Comparison of ENCODE assay signal across 15 mouse cellular contexts in genomic region chr10:74952830-74953443, GRCm38 (mm10). TPM values are rescaled to one million over a fixed set of nuclear protein-coding genes. Genes with fewer than 3 reads are reported as not detected.
A peak's percentile ranks its signal among the peaks of the same experiment; 100 is the strongest.
DNase-seq lines count a peak whose midpoint lies in the region; ATAC-seq lines count a peak whose summit lies in the region.
"Had no signal": no experiment of that assay in that cellular context is flagged by ENCODE, and none has a peak within 500 bp of the region (broad histone marks: within the 10 kb centered on the region; RNA-seq: fewer than 3 reads in every experiment).

No protein-coding gene starts in this region.

- H3K9ac ChIP-seq in embryonic facial prominence, embryonic 14.5 days (ENCODE audit: low read depth, low read length) = no peak overlapping the region
- H3K9ac ChIP-seq in midbrain, embryonic 16.5 days (ENCODE audit: low read depth, low read length) = no peak overlapping the region
- H3K9ac ChIP-seq in intestine, embryonic 15.5 days = no peak overlapping the region
- H3K9ac ChIP-seq: liver, embryonic 13.5 days had no signal

- H3K36me3 ChIP-seq in embryonic facial prominence, embryonic 14.5 days (ENCODE audit: control insufficient read depth, insufficient read depth, low read length) = no peaks in the 10 kb centered on the region
- H3K36me3 ChIP-seq in embryonic facial prominence, embryonic 10.5 days (replicated peaks) = no peaks in the 10 kb centered on the region
- no peaks in the 10 kb centered on the region for H3K36me3 ChIP-seq in midbrain, embryonic 10.5 days
- H3K36me3 ChIP-seq in midbrain, embryonic 16.5 days (ENCODE audit: control insufficient read depth, insufficient read depth, low read length) = no peaks in the 10 kb centered on the region
- H3K36me3 ChIP-seq in intestine, embryonic 15.5 days = no peaks in the 10 kb centered on the region
- H3K36me3 ChIP-seq: liver, embryonic 13.5 days had no signal

- 47% methylated on average over 9 of the region's 9 CpGs for WGBS in embryonic facial prominence, embryonic 14.5 days
- 52% methylated on average over 9 of the region's 9 CpGs for WGBS in embryonic facial prominence, embryonic 10.5 days
- 45% methylated on average over 9 of the region's 9 CpGs for WGBS in midbrain, embryonic 10.5 days
- WGBS in midbrain, embryonic 16.5 days = 37% methylated on average over 9 of the region's 9 CpGs
- WGBS in intestine, embryonic 15.5 days = 42% methylated on average over 9 of the region's 9 CpGs

- no peak overlapping the region for H3K4me2 ChIP-seq in embryonic facial prominence, embryonic 14.5 days (ENCODE audit: low read depth, low read length)
- H3K4me2 ChIP-seq in midbrain, embryonic 16.5 days (ENCODE audit: low read length) = no peak overlapping the region
- no peak overlapping the region for H3K4me2 ChIP-seq in intestine, embryonic 15.5 days (replicated peaks)
- H3K4me2 ChIP-seq: liver, embryonic 13.5 days had no signal

- H3K27me3 ChIP-seq in embryonic facial prominence, embryonic 14.5 days (replicated peaks; ENCODE audit: control insufficient read depth, insufficient read depth, low read length) = no peaks in the 10 kb centered on the region
- no peaks in the 10 kb centered on the region for H3K27me3 ChIP-seq in embryonic facial prominence, embryonic 10.5 days (replicated peaks; ENCODE audit: low read depth, poor library complexity, severe bottlenecking)
- no peaks in the 10 kb centered on the region for H3K27me3 ChIP-seq in midbrain, embryonic 10.5 days (ENCODE audit: low read depth, poor library complexity, severe bottlenecking)
- H3K27me3 ChIP-seq in midbrain, embryonic 16.5 days (ENCODE audit: control insufficient read depth, insufficient read depth, low read depth, low read length) = no peaks in the 10 kb centered on the region
- H3K27me3 ChIP-seq in intestine, embryonic 15.5 days (replicated peaks) = no peaks in the 10 kb centered on the region

- 0 out of 2 replicates have a peak, but pooled peaks cover 3% of the 10 kb centered on the region for H3K4me1 ChIP-seq in embryonic facial prominence, embryonic 14.5 days (ENCODE audit: control insufficient read depth, insufficient read depth, low read length)
- 0 out of 2 replicates have a peak, but pooled peaks cover 3% of the 10 kb centered on the region for H3K4me1 ChIP-seq in embryonic facial prominence, embryonic 10.5 days
- peaks cover 9% of the 10 kb centered on the region for H3K4me1 ChIP-seq in midbrain, embryonic 10.5 days
- no peaks in the 10 kb centered on the region for H3K4me1 ChIP-seq in midbrain, embryonic 16.5 days (ENCODE audit: control insufficient read depth, insufficient read depth, low read length)
- H3K4me1 ChIP-seq in intestine, embryonic 15.5 days (replicated peaks) = no peaks in the 10 kb centered on the region
- H3K4me1 ChIP-seq: liver, embryonic 13.5 days had no signal

- DNase-seq in embryonic facial prominence, embryonic 14.5 days (ENCODE audit: low spot score) = peak; percentile 34
- no peak for DNase-seq in embryonic facial prominence, embryonic 10.5 days (ENCODE audit: low spot score)
- DNase-seq in midbrain, embryonic 10.5 days (ENCODE audit: low spot score) = no peak
- peak; percentile 54 for DNase-seq in right cerebral cortex, postnatal 25 days
- DNase-seq in kidney, adult 18-20 months = no peak
- DNase-seq in gastrocnemius, postnatal 25 days = no peak
- DNase-seq: cerebellum, adult 11-12 months; kidney, postnatal 10 days; liver, embryonic 13.5 days; thymus, postnatal 4 days had no signal

- no peak overlapping the region for H3K4me3 ChIP-seq in embryonic facial prominence, embryonic 14.5 days (ENCODE audit: low read depth, low read length)
- no peak overlapping the region for H3K4me3 ChIP-seq in embryonic facial prominence, embryonic 10.5 days
- no peak overlapping the region for H3K4me3 ChIP-seq in midbrain, embryonic 10.5 days
- no peak overlapping the region for H3K4me3 ChIP-seq in midbrain, embryonic 16.5 days (ENCODE audit: low read depth, low read length)
- H3K4me3 ChIP-seq in intestine, embryonic 15.5 days (replicated peaks) = no peak overlapping the region
- H3K4me3 ChIP-seq: erythroblast, embryonic 14.5 days; liver, embryonic 13.5 days; megakaryocyte, embryonic 14.5 days had no signal

- H3K27ac ChIP-seq in embryonic facial prominence, embryonic 14.5 days (replicated peaks; ENCODE audit: low read depth, low read length) = no peak overlapping the region
- no peak overlapping the region for H3K27ac ChIP-seq in embryonic facial prominence, embryonic 10.5 days (replicated peaks)
- H3K27ac ChIP-seq in midbrain, embryonic 10.5 days (replicated peaks) = 0 out of 2 replicates have a peak overlapping the region, but pooled peaks have one; percentile 9
- no peak overlapping the region for H3K27ac ChIP-seq in midbrain, embryonic 16.5 days (ENCODE audit: low read length)
- H3K27ac ChIP-seq in intestine, embryonic 15.5 days = no peak overlapping the region
- H3K27ac ChIP-seq: liver, embryonic 13.5 days had no signal

- no peak for ATAC-seq in embryonic facial prominence, embryonic 14.5 days (ENCODE audit: low read depth)
- ATAC-seq in midbrain, embryonic 16.5 days = no peak
- peak; percentile 69 for ATAC-seq in intestine, embryonic 15.5 days
- ATAC-seq: lung, postnatal 0 days had no signal

- H3K9me3 ChIP-seq in embryonic facial prominence, embryonic 14.5 days (ENCODE audit: control insufficient read depth, low read length) = no peaks in the 10 kb centered on the region
- no peaks in the 10 kb centered on the region for H3K9me3 ChIP-seq in embryonic facial prominence, embryonic 10.5 days
- H3K9me3 ChIP-seq in midbrain, embryonic 10.5 days (replicated peaks) = no peaks in the 10 kb centered on the region
- no peaks in the 10 kb centered on the region for H3K9me3 ChIP-seq in midbrain, embryonic 16.5 days (replicated peaks; ENCODE audit: control insufficient read depth, low read length, poor library complexity, severe bottlenecking)
- H3K9me3 ChIP-seq in intestine, embryonic 15.5 days = no peaks in the 10 kb centered on the region
- H3K9me3 ChIP-seq: liver, embryonic 13.5 days; megakaryocyte, embryonic 14.5 days had no signal

RNA-seq across cellular contexts. Expression of gene Gnaz, which starts 14.0 kb away (rescaled TPM):
- 3.8 and 4.2 TPM in 2 replicates for polyA plus RNA-seq in embryonic facial prominence, embryonic 14.5 days (2014; fragmentation: Nextera tagmentation; extraction: Ambion mirVana)
- 5.1 TPM in 2 replicates for polyA plus RNA-seq in embryonic facial prominence, embryonic 10.5 days (2016; fragmentation: Nextera tagmentation; extraction: Ambion mirVana)
- 7.6 and 10.9 TPM in 2 replicates for polyA plus RNA-seq in midbrain, embryonic 10.5 days (2016; fragmentation: Nextera tagmentation; extraction: Ambion mirVana)
- 92.6 and 103 TPM in 2 replicates for polyA plus RNA-seq in midbrain, embryonic 16.5 days (2015; fragmentation: Nextera tagmentation; extraction: Ambion mirVana)
- 3.5 and 3.6 TPM in 2 replicates for polyA plus RNA-seq in intestine, embryonic 15.5 days (2015; fragmentation: Nextera tagmentation; extraction: Ambion mirVana)
- under 1 TPM; 0.24 to 0.26 TPM for total RNA-seq in gastrocnemius, postnatal 25 days (2021)

Comparison
In these comparisons a context has a peak if more than half of its experiments do, and no peak if none do; other contexts are left out.
1. DNase-seq: peak in embryonic facial prominence, embryonic 14.5 days (single experiment) and right cerebral cortex, postnatal 25 days (single experiment); none in embryonic facial prominence, embryonic 10.5 days (single experiment), midbrain, embryonic 10.5 days (single experiment), kidney, adult 18-20 months (single experiment) and gastrocnemius, postnatal 25 days (single experiment).